Comparison of ENCODE assay signal across 9 mouse cellular contexts in genomic region chr8:93011439-93011838, GRCm38 (mm10). TPM values are rescaled to one million over a fixed set of nuclear protein-coding genes. Genes with fewer than 3 reads are reported as not detected.
DNase-seq lines count a peak whose midpoint lies in the region; ATAC-seq and TF ChIP-seq lines count a peak whose summit lies in the region.
"Had no signal": no experiment of that assay in that cellular context is flagged by ENCODE, and none has a peak within 500 bp of the region (broad histone marks: within the 10 kb centered on the region; RNA-seq: fewer than 3 reads in every experiment).

No protein-coding gene starts in this region.

- H3K4me1 ChIP-seq in bone marrow, adult 2 months (ENCODE audit: control insufficient read depth, insufficient read depth, low read length): no peaks in the 10 kb centered on the region
- H3K4me1 ChIP-seq in heart, embryonic 15.5 days (replicated peaks): no peaks in the 10 kb centered on the region
- H3K4me1 ChIP-seq: embryonic facial prominence, embryonic 12.5 days had no signal

- no peak overlapping the region for H3K27ac ChIP-seq in bone marrow, adult 2 months (ENCODE audit: control insufficient read depth, insufficient read depth, low read depth, low read length, poor library complexity)
- no peak overlapping the region for H3K27ac ChIP-seq in heart, embryonic 15.5 days
- H3K27ac ChIP-seq: embryonic facial prominence, embryonic 12.5 days had no signal

- no peak for TF ChIP-seq POLR2A in bone marrow, adult 2 months (IDR thresholded peaks at IDR 0.05; ENCODE audit: borderline replicate concordance, control insufficient read depth, low read depth, low read length)

- no peaks in the 10 kb centered on the region for H3K9me3 ChIP-seq in heart, embryonic 15.5 days (replicated peaks)
- H3K9me3 ChIP-seq: embryonic facial prominence, embryonic 12.5 days had no signal

- no peak overlapping the region for H3K4me3 ChIP-seq in C2C12 (ENCODE audit: insufficient read depth, poor library complexity, severe bottlenecking)
- H3K4me3 ChIP-seq in bone marrow, adult 2 months (replicated peaks; ENCODE audit: control insufficient read depth, low read depth, low read length): no peak overlapping the region
- H3K4me3 ChIP-seq in heart, embryonic 15.5 days: no peak overlapping the region
- H3K4me3 ChIP-seq: embryonic facial prominence, embryonic 12.5 days had no signal

- no peaks in the 10 kb centered on the region for H3K27me3 ChIP-seq in C2C12 (ENCODE audit: control insufficient read depth, insufficient read depth, insufficient read length)
- H3K27me3 ChIP-seq in heart, embryonic 15.5 days: no peaks in the 10 kb centered on the region
- H3K27me3 ChIP-seq: embryonic facial prominence, embryonic 12.5 days had no signal

- TF ChIP-seq CTCF in C2C12 (IDR thresholded peaks at IDR 0.05; ENCODE audit: control insufficient read depth, insufficient read depth, insufficient read length): peak; percentile 4
- TF ChIP-seq CTCF in bone marrow, adult 2 months (IDR thresholded peaks at IDR 0.05; ENCODE audit: control insufficient read depth, insufficient read depth, low read length): peak; percentile 91

- peak; percentile 74 to 94 for DNase-seq in kidney, postnatal 36 days
- DNase-seq in lung, adult 18-20 months: peak; percentile 70 to 76
- peak; percentile 73 for DNase-seq in thymus, postnatal 0 days (ENCODE audit: low spot score)

- H3K79me2 ChIP-seq in C2C12 (ENCODE audit: control insufficient read depth, insufficient read depth): no peaks in the 10 kb centered on the region

- no peak overlapping the region for H3K9ac ChIP-seq in heart, embryonic 15.5 days
- H3K9ac ChIP-seq: embryonic facial prominence, embryonic 12.5 days had no signal

- ATAC-seq in erythroblast, adult 5-6 weeks (replicated peaks; ENCODE audit: low FRiP score, poor library complexity, severe bottlenecking): peak; percentile 64; the same call in 1 of the 2 replicates
- 0 out of 2 replicates have a peak, but pooled peaks have one; percentile 47 for ATAC-seq in heart, embryonic 15.5 days (replicated peaks; ENCODE audit: insufficient number of reproducible peaks, insufficient read depth, low FRiP score, low read depth)
- ATAC-seq in neutrophil, adult 5-6 weeks (ENCODE audit: extremely low read depth, insufficient number of reproducible peaks, low FRiP score, poor library complexity, severe bottlenecking): peak; percentile 70

- no peaks in the 10 kb centered on the region for H3K36me3 ChIP-seq in C2C12 (ENCODE audit: control insufficient read depth, insufficient read depth)
- H3K36me3 ChIP-seq in heart, embryonic 15.5 days: no peaks in the 10 kb centered on the region
- H3K36me3 ChIP-seq: embryonic facial prominence, embryonic 12.5 days had no signal

- H3ac ChIP-seq in C2C12 (ENCODE audit: control insufficient read depth, insufficient read length, low read depth): no peak overlapping the region

- 7% methylated on average over 9 of the region's 9 CpGs for WGBS in bone marrow, adult 2 months
- 9% methylated on average over 9 of the region's 9 CpGs for WGBS in heart, embryonic 15.5 days

- H3K4me2 ChIP-seq in heart, embryonic 15.5 days: no peak overlapping the region
- H3K4me2 ChIP-seq: embryonic facial prominence, embryonic 12.5 days had no signal

- no peaks in the 10 kb centered on the region for H3K79me3 ChIP-seq in C2C12 (ENCODE audit: low read depth)

TF ChIP-seq in C2C12, 6 proteins besides CTCF, POLR2A, EP300 and RAD21:
- no peak for TF ChIP-seq MYOD1 (IDR thresholded peaks at IDR 0.05; ENCODE audit: control insufficient read depth, insufficient read length, low read depth)

RNA-seq across cellular contexts. Expression of gene Ces1a, which starts 36.6 kb away (rescaled TPM):
- 0.01 TPM for polyA plus RNA-seq in C2C12 (2012; fragmentation: generic; extraction: Trizol)
- not detected in 2 replicates for polyA plus RNA-seq in bone marrow, adult 2 months (2011; ENCODE audit: insufficient read depth, insufficient read length, low replicate concordance, missing spikeins)
- total RNA-seq in erythroblast, adult 5-6 weeks (2015; ENCODE audit: low replicate concordance): not detected in 2 replicates
- not detected in 2 replicates for total RNA-seq in erythroblast, adult 5-6 weeks (2017; ENCODE audit: low replicate concordance)
- not detected in 2 replicates for polyA plus RNA-seq in heart, embryonic 15.5 days (2015; fragmentation: Nextera tagmentation; extraction: Ambion mirVana)
- not detected in 2 replicates for total RNA-seq in neutrophil, adult 5-6 weeks (2017)
- polyA plus RNA-seq in thymus, postnatal 0 days (2015; fragmentation: Nextera tagmentation; extraction: Ambion mirVana): 0.25 and 0.26 TPM in 2 replicates
- polyA plus RNA-seq: embryonic facial prominence, embryonic 12.5 days had no signal

RNA-seq across cellular contexts. Expression of gene Slc6a2, which starts 51.6 kb away (rescaled TPM):
- polyA plus RNA-seq in C2C12 (2012; fragmentation: generic; extraction: Trizol): not detected
- not detected in 2 replicates for polyA plus RNA-seq in bone marrow, adult 2 months (2011; ENCODE audit: insufficient read depth, insufficient read length, low replicate concordance, missing spikeins)
- total RNA-seq in erythroblast, adult 5-6 weeks (2015; ENCODE audit: low replicate concordance): not detected in 2 replicates
- not detected in 2 replicates for total RNA-seq in erythroblast, adult 5-6 weeks (2017; ENCODE audit: low replicate concordance)
- polyA plus RNA-seq in heart, embryonic 15.5 days (2015; fragmentation: Nextera tagmentation; extraction: Ambion mirVana): 0.03 and 2.9 TPM in 2 replicates
- not detected in 2 replicates for total RNA-seq in neutrophil, adult 5-6 weeks (2017)
- 0.06 and 0.27 TPM in 2 replicates for polyA plus RNA-seq in thymus, postnatal 0 days (2015; fragmentation: Nextera tagmentation; extraction: Ambion mirVana)
